Mouse (Mus musculus) ES-E14 (cell line): ENCODE measurements around the gene Olfr578.

Experiments
- CHD2 ChIP-seq: IDR thresholded peaks from 2 replicates; pipeline ENCODE4 v1.6.1; 2014; ENCODE audit warnings: mild to moderate bottlenecking, low read depth, low read length, inconsistent platforms
- HCFC1 ChIP-seq: IDR thresholded peaks from 2 replicates; pipeline ENCODE4 v1.6.1; 2012; ENCODE audit warnings: low read length, inconsistent platforms, borderline replicate concordance; ENCODE audit not compliant: insufficient read depth
- ZNF384 ChIP-seq: IDR thresholded peaks from 2 replicates; pipeline ENCODE4 v1.6.1; 2012; ENCODE audit warnings: low read depth, low read length, inconsistent platforms

GRCm38 (mm10) chr7:102950732-102951131, 38.4 kb downstream of the Olfr578 start:
- TF ChIP-seq ZNF384 = no peak
- no peak for TF ChIP-seq CHD2
- no peak for TF ChIP-seq HCFC1
